Mouse (Mus musculus): Measurements from ENCODE around the gene Igsf21. TPM values are rescaled to one million over a fixed set of nuclear protein-coding genes. Genes with fewer than 3 reads are reported as not detected.
A peak's percentile ranks its signal among the peaks of the same experiment; 100 is the strongest.

The Igsf21 gene
- total RNA-seq, 2 experiments from 2014 or later: 43.1 to 50.8 TPM

- no peak for DNase-seq (ENCODE audit: extremely low spot score in 1 of 2, low spot score in 1 of 2)
Observed at GRCm38 (mm10) chr4:140108871-140109625, 137.5 kb downstream of the Igsf21 start.

DNA sequence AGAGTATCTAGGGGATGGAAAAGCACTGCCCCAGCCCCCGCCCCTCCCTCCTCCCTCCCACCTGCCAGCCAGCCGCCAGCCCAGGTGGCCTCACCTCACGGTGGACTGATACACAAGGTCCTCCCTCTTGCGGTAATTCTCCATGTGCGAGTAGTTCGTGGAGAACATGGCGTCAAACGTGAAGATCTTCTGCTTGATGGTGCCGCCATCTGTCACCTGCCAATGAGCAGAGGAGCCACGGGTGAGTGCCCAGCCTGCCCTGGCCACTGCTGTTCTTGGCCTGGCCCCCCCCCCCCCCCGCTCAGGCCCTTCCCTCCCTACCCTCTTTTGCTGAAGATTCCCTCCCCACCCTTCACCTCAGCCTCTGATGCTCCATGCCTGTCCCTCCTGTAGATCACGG is 139.4 kb downstream of the Igsf21 start:
- DNase-seq (ENCODE audit: extremely low spot score in 1 of 2, low spot score in 1 of 2): no peak

GRCm38 (mm10) chr4:140104795-140105194 is 141.8 kb downstream of the Igsf21 start:
- DNase-seq (ENCODE audit: extremely low spot score in 1 of 2, low spot score in 1 of 2): no peak

GRCm38 (mm10) chr4:140103341-140104027 is 143.1 kb downstream of the Igsf21 start:
- no peak for DNase-seq (ENCODE audit: extremely low spot score in 1 of 2, low spot score in 1 of 2)

DNA sequence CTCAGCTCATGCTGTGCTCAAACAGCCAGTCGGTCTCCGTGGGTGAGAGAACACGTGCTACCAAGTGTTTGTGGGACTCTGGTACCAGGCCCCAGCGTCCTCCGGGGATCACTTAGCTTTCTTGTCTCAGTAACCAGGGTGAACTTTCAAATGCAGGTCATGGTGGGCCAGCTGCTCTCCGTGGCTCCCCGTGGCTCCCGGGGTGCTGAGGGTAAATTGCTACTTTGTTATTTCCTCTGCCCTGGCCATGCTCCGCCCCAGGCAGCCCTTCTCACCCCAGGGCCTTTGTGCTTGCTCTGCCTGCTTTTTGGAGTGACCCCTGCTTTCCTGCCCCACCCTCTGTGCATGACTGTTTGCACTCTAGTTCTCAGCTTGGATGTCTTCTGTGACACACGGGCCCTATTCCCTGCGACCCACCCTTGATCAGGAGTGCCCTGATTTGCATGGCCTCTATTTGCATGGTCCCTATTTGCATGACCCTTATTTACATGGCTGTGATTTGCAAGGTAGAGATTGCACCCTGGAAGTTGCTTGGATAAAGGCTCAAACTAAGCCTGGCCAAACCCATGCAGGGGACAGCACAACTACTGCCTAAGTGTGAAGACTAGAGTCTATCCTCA is 143.9 kb downstream of the Igsf21 start:
- DNase-seq (ENCODE audit: extremely low spot score in 1 of 2, low spot score in 1 of 2): no peak

- DNase-seq (ENCODE audit: extremely low spot score in 1 of 2, low spot score in 1 of 2): no peak
Observed at GRCm38 (mm10) chr4:140101106-140101505, 145.5 kb downstream of the Igsf21 start.

- DNase-seq (ENCODE audit: extremely low spot score in 1 of 2, low spot score in 1 of 2): peak in 1 of 2 experiments; percentile 70
Observed at GRCm38 (mm10) chr4:140100141-140100540, 146.4 kb downstream of the Igsf21 start.

GRCm38 (mm10) chr4:140096283-140096682 is 150.3 kb downstream of the Igsf21 start:
- no peak for DNase-seq (ENCODE audit: extremely low spot score in 1 of 2, low spot score in 1 of 2)

GRCm38 (mm10) chr4:140094835-140095234 is 151.7 kb downstream of the Igsf21 start:
- no peak for DNase-seq (ENCODE audit: extremely low spot score in 1 of 2, low spot score in 1 of 2)

- no peak for DNase-seq (ENCODE audit: extremely low spot score in 1 of 2, low spot score in 1 of 2)
Observed at GRCm38 (mm10) chr4:140092367-140092766, 154.2 kb downstream of the Igsf21 start.

GRCm38 (mm10) chr4:140091693-140092092 is 154.9 kb downstream of the Igsf21 start:
- no peak for DNase-seq (ENCODE audit: extremely low spot score in 1 of 2, low spot score in 1 of 2)

GRCm38 (mm10) chr4:140089676-140090075 is 156.9 kb downstream of the Igsf21 start:
- DNase-seq (ENCODE audit: extremely low spot score in 1 of 2, low spot score in 1 of 2): no peak

GRCm38 (mm10) chr4:140088711-140089440 is 157.7 kb downstream of the Igsf21 start:
- DNase-seq (ENCODE audit: extremely low spot score in 1 of 2, low spot score in 1 of 2): no peak

GRCm38 (mm10) chr4:140086192-140086591 is 160.4 kb downstream of the Igsf21 start:
- DNase-seq (ENCODE audit: extremely low spot score in 1 of 2, low spot score in 1 of 2): no peak

DNA sequence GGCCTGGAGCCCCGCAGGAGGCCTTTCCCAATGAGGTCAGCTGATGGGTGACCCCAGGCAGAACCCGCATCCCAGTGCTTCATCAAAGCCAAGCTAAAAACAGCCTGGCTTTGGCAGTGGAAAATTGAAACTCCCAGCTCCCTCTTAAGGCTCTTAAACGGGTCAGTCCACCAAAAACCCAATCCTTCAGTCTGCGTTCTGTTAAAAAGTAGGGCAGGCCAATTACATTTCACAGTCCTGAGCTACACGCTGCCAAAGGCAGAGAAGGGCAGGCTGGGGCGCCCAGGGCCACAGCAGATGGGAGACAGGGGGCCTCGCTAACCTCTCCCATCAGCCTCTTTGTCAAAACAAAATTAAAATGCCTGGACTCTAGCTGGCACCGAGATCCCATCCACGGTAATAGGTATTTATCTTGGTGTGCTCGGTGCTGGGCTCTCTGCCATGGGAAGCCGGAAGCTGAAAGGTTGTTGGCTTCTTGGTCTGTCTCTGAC is 162.0 kb downstream of the Igsf21 start:
- DNase-seq (ENCODE audit: extremely low spot score in 1 of 2, low spot score in 1 of 2): no peak

GRCm38 (mm10) chr4:140084064-140084463 is 162.5 kb downstream of the Igsf21 start:
- DNase-seq (ENCODE audit: extremely low spot score in 1 of 2, low spot score in 1 of 2): no peak

DNA sequence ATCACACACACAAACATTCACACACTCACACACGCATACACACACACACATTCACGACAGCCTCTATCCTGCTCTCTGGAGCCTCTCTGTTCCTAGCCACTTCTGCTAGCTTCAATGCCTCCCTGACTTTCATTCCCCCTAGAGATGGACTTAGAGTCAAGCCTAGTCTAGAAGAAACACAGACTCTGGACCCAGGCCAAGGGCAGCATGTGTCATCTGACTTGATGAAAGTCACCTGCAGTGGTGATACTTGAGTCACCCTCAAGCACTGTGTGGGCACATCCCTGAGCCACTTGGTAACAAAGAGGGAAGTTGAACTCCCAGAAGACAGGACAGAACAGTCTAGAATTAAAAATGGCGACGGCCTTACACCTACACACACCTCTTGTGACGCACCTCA is 168.2 kb downstream of the Igsf21 start:
- no peak for DNase-seq (ENCODE audit: extremely low spot score in 1 of 2, low spot score in 1 of 2)

- no peak for DNase-seq (ENCODE audit: extremely low spot score in 1 of 2, low spot score in 1 of 2)
Observed at GRCm38 (mm10) chr4:140077615-140078014, 169.0 kb downstream of the Igsf21 start.

DNA sequence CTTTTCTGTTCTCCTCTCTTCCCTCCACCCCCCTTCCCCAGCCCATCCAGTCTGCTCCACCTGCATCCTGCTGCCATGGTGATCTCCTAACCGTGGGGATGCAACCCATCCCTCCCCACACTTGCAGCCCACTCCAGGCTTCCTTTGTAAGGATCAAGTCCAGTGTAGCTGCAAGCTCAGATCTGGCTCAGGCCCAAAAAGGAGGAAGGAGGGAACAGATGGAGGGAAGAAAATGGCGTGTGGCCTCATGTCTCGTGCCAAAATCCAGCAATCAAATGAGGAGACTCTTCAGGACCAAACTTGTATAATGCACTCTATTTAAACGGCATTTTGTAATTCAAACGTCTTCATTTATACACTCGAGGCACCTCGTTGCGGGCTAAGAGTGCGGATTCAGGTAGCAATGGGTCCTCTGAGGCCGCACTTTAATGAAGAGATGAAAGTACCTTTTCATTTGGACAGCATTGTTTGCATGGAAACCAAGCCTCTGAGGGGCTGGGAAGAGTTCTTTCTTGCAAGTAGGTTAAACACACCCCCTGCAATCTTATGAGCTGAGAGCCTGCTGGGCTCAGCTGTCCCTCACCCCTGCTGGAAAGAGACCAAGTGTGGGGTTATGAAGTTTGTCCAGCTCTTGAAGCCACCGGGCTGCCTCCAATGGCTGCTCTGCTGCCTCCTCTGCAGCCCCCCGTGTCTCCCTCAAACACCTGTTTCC is 169.6 kb downstream of the Igsf21 start:
- DNase-seq (ENCODE audit: extremely low spot score in 1 of 2, low spot score in 1 of 2): no peak

DNA sequence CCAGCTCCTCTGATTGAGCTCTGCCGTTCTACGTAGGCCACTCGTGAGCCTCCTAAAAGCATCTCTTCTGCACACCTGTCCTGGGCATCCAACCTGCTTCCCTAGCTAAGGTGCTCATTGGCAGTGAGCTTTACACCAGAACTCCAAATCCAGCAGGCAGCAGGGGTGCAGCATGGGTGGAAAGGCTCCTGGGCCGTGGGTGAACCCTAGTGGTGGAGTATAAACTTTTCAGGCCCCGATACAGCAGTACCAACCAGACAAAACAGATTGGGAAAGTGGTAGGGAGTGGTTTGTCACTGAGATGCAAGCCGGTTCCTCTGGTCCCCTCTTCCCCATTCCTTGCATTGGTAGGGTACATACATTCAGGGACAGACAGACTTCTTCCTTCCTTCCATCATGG is 170.2 kb downstream of the Igsf21 start:
- DNase-seq (ENCODE audit: extremely low spot score in 1 of 2, low spot score in 1 of 2): no peak
